Mouse (Mus musculus) neural tube, embryonic 12.5 days (tissue): ENCODE data around the gene Pitx1. TPM values are rescaled to one million over a fixed set of nuclear protein-coding genes. Genes with fewer than 3 reads are reported as not detected.

Experiments used
- ATAC-seq: fragments of 200-750 bp; cut with Nextera tagmentation; 2 replicates; pipeline ENCODE4 v1.8.0; 2017; ENCODE audit warnings: low read depth, mild to moderate bottlenecking, moderate TSS enrichment, moderate library complexity; ENCODE audit not compliant: low FRiP score
- H3K27ac ChIP-seq: fragments of 300-500 bp; sonication (generic); 2 replicates; pipeline ENCODE4 v1.5.1; 2016
- H3K27me3 ChIP-seq: fragments of 300-500 bp; sonication (generic); replicated peaks from 2 replicates; pipeline ENCODE4 v1.6.1; 2016; ENCODE audit warnings: mild to moderate bottlenecking
- H3K36me3 ChIP-seq: fragments of 300-500 bp; sonication (generic); 2 replicates; pipeline ENCODE4 v1.6.1; 2016; ENCODE audit warnings: mild to moderate bottlenecking
- H3K4me1 ChIP-seq: fragments of 300-500 bp; sonication (generic); 2 replicates; pipeline ENCODE4 v1.6.1; 2016
- H3K4me2 ChIP-seq: fragments of 300-500 bp; sonication (generic); replicated peaks from 2 replicates; pipeline ENCODE4 v1.6.1; 2016; ENCODE audit warnings: mild to moderate bottlenecking
- H3K4me3 ChIP-seq: fragments of 300-500 bp; sonication (generic); 2 replicates; pipeline ENCODE4 v1.5.1; 2016
- H3K9ac ChIP-seq: fragments of 300-500 bp; sonication (generic); 2 replicates; pipeline ENCODE4 v1.6.1; 2016; ENCODE audit warnings: mild to moderate bottlenecking
- H3K9me3 ChIP-seq: fragments of 300-500 bp; sonication (generic); 2 replicates; pipeline ENCODE4 v1.6.1; 2016; ENCODE audit warnings: mild to moderate bottlenecking
- WGBS: fragments of 180-500 bp; shearing (Covaris S2); methylation state at CpG from one replicate; pipeline ENCODE4 v1.1.7; 2016; 5-methylcytosine and 5-hydroxymethylcytosine counted together
- polyA plus RNA-seq: library from polyadenylated mRNA; unstranded; fragments of >200 nt; fragmentation: Nextera tagmentation; extraction: Ambion mirVana; gene quantifications from 2 replicates; pipeline ENCODE4 v1.2.1, GENCODE M21; 2016

The Pitx1 gene
- polyA plus RNA-seq, 1 experiment from 2014 or later, result 0.49 TPM

DNA sequence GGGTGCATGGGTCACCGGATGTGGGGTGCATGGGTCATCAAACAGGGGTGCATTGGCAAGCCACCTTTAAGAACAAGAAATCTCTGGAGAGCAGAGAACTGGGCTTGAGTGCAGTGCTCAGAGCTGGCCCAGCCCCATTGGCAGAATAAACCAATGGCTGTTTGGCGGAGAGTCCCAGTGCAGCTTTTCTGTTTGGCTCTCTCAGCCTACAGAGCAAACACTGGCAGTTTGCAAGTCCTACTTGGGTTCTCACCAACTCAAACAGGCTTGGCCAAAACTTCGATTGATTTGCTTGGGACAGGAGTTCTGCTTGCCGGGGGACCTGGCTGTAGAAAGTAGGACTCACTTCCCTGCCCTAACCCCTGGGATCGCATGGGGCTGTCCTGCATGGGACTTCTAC, 25.0 kb downstream of the Pitx1 start:
- Histone ChIP-seq H3K9ac (no peak overlapping the region), H3K4me1 (no peaks in the 10 kb centered on the region), H3K27ac (no peak overlapping the region), H3K4me2 (no peak overlapping the region), H3K27me3 (no peaks in the 10 kb centered on the region), H3K36me3 (no peaks in the 10 kb centered on the region), H3K9me3 (no peaks in the 10 kb centered on the region), H3K4me3 (no peak overlapping the region)
- 79% methylated on average over 5 of the region's 5 CpGs for WGBS
- no peak for ATAC-seq

DNA sequence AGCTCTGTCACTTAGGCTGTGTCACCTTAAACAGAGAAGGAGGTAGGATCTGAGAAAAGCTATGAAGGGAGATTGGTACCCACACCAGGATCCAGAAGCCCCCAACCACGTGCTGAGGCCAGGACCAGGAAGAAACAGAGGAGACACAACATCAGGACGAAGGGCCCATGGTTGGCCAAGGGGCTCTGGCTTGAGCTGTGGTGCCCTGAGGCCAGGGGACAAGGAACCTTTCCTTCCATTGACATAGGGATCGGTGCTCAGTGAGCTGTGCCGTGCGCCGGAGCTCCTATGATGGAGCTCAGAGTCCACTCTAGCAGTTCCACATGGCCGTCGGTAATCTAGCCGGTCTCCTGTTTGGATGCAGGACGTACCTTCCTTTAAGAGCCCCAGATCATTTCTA, 26.3 kb downstream of the Pitx1 start:
- Histone ChIP-seq H3K36me3 (no peaks in the 10 kb centered on the region), H3K27me3 (no peaks in the 10 kb centered on the region), H3K9me3 (no peaks in the 10 kb centered on the region), H3K27ac (no peak overlapping the region), H3K4me3 (no peak overlapping the region), H3K9ac (no peak overlapping the region), H3K4me1 (no peaks in the 10 kb centered on the region), H3K4me2 (no peak overlapping the region)
- WGBS, result 93% methylated on average over 10 of the region's 10 CpGs
- no peak for ATAC-seq

DNA sequence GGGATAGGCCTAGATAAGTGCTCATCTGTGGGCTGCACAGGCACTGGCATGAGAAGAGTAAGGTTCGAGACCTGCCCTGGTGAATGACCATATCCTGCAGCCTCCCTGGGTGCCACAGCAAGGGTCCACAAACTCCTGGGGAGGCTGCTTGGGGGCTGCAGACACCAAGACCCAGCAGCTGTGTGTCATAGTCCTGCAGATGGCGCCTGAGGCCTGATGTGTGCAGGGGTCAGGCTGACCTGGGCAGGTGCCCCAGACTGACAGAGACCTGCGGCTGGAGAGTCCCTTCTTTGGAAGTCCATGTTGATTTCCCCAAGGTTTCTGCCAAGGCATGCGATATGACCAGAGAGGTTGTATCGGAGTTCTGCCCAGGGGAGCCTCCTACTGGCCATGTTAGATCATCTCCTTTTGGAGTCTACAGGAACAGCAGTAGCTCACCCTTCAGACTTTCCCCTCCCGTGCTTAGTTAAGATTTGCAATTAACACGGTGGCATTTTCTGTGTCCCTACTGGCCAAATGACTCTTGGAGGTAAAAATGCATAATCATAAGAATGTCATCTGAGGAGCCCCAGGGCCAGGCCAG, 26.9 kb downstream of the Pitx1 start:
- no peak overlapping the region for H3K4me2 ChIP-seq
- H3K4me3 ChIP-seq, result no peak overlapping the region
- H3K4me1 ChIP-seq, result no peaks in the 10 kb centered on the region
- no peaks in the 10 kb centered on the region for H3K27me3 ChIP-seq
- no peak for ATAC-seq
- no peaks in the 10 kb centered on the region for H3K36me3 ChIP-seq
- H3K9ac ChIP-seq, result no peak overlapping the region
- no peaks in the 10 kb centered on the region for H3K9me3 ChIP-seq
- WGBS, result 72% methylated on average over 7 of the region's 7 CpGs
- no peak overlapping the region for H3K27ac ChIP-seq

DNA sequence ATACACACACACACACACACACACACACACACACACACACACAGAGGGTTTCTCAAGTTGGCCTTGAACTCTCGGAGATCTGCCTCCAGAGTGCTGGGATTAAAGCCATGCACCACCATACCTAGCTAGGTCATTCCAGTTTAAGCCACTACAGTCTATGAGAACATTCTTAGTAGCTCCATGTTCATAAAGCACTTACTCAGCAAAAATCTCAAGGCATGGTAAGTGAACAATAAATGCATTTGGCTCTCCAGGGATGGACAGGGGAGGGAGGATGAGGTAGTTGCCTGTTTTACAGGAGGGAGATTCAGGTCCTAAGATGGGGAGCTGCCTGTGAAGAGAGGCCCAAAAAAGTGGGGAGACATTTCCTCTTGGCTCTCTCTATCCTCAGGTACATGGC, 32.0 kb downstream of the Pitx1 start:
- no peak overlapping the region for H3K4me2 ChIP-seq
- no peak for ATAC-seq
- no peaks in the 10 kb centered on the region for H3K36me3 ChIP-seq
- no peaks in the 10 kb centered on the region for H3K4me1 ChIP-seq
- no peaks in the 10 kb centered on the region for H3K27me3 ChIP-seq
- no peak overlapping the region for H3K9ac ChIP-seq
- H3K27ac ChIP-seq, result no peak overlapping the region
- H3K4me3 ChIP-seq, result no peak overlapping the region
- 0 out of 2 replicates have a peak, but pooled peaks cover 6% of the 10 kb centered on the region for H3K9me3 ChIP-seq
- WGBS, result 93% methylated on average over 1 of the region's 1 CpGs

DNA sequence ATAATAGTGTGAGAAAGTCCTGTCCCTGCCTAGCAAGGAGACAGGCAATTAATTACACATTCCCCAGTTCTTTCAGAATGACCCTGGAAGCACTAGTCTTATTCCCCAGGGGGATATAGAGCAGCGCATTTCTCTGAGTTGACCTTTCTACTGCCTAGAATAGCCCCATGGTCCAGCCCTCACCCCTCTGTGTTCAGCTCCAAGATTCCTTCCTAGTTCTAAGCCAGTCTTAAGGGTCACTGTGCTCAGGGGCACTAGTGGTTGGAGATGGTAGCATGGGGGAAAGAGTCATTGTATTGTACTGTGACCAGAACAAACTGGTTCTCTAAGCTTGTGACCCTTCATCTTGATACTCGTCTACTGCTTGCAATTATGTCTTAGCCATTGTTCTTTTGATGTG, 34.7 kb downstream of the Pitx1 start:
- Histone ChIP-seq H3K4me1 (no peaks in the 10 kb centered on the region), H3K4me3 (no peak overlapping the region), H3K4me2 (no peak overlapping the region), H3K27ac (no peak overlapping the region), H3K9ac (no peak overlapping the region), H3K27me3 (no peaks in the 10 kb centered on the region), H3K9me3 (0 out of 2 replicates have a peak, but pooled peaks cover 6% of the 10 kb centered on the region), H3K36me3 (no peaks in the 10 kb centered on the region)
- ATAC-seq, result no peak
- 63% methylated on average over 2 of the region's 2 CpGs for WGBS

DNA sequence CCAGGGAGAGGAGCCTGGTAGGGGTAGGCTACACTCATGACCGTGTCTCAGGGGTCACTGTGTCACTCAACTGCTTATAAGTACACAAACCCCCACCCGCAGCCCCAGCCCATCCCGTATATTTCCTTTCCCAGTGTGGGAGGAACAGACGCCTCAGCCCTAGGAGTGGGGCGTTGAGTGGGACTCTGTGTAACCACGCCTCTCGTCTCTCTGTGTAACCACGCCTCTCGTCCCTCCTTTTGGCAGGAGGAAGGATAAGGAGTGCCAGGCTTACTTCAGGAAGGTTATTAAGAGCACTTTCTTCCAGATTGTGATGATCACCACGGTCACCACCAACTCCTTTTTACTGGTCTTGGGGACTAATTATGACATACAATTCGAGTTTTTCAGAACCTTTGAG, 49.9 kb downstream of the Pitx1 start:
- H3K27ac ChIP-seq, result no peak overlapping the region
- no peaks in the 10 kb centered on the region for H3K9me3 ChIP-seq
- H3K4me3 ChIP-seq, result no peak overlapping the region
- WGBS, result 88% methylated on average over 11 of the region's 11 CpGs
- no peak for ATAC-seq
- no peaks in the 10 kb centered on the region for H3K4me1 ChIP-seq
- H3K9ac ChIP-seq, result no peak overlapping the region
- H3K27me3 ChIP-seq, result no peaks in the 10 kb centered on the region
- no peak overlapping the region for H3K4me2 ChIP-seq
- H3K36me3 ChIP-seq, result no peaks in the 10 kb centered on the region

DNA sequence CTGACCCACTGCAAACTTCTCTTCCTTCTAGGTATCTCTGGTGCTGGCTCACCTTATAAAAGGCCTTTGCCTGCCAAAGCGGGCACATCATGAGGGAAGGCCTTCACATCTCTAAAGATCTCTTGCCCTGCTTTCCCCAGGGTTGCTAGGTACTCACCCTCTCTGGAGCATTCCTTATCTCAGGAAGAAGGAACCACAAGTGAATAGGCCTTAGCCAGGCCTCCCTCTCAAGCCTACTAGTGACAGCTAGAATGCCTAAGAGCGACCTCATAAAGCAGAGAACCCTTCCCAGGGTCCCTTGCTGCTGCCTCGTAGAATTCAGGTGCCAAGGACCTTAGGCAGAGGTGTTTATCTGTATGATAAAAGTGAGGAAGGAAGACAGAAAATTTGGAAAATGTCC, 51.7 kb downstream of the Pitx1 start, which contains the start of gene Catsper3:
Catsper3 (plus strand) TSS at position 301 of the 400 bp plus-strand sequence.
- Histone ChIP-seq H3K4me1 (no peaks in the 10 kb centered on the region), H3K9ac (no peak within 1 kb of the TSS), H3K9me3 (no peaks in the 10 kb centered on the region), H3K27ac (no peak within 1 kb of the TSS), H3K27me3 (no peaks in the 10 kb centered on the region), H3K4me2 (no peak within 1 kb of the TSS), H3K36me3 (no peaks in the 10 kb centered on the region), H3K4me3 (no peak within 1 kb of the TSS)
- WGBS, result 89% methylated on average over 3 of the region's 3 CpGs
- ATAC-seq, result no peak

DNA sequence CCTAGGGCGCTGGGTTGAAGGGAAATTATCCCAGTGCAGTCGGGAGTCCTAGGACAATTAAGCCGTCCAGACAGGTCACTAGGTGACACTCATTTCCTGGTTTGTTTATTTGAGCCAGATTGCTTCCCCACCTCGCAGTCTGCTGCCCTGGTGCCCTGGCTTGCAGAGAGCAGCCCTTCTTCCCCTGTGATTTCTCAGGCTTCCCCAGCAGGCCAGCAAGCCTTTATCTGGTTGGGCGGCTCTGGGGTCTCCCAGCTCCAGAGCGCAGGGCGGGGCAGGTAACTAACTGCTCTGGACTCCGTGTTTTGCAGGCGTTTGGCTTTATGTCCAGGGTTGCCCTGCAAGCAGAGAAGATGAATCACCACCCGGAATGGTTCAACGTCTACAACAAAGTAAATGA, 60.9 kb downstream of the Pitx1 start:
- no peak for ATAC-seq
- Histone ChIP-seq H3K4me2 (no peak overlapping the region), H3K4me3 (no peak overlapping the region), H3K9me3 (no peaks in the 10 kb centered on the region), H3K4me1 (no peaks in the 10 kb centered on the region), H3K9ac (no peak overlapping the region), H3K27me3 (no peaks in the 10 kb centered on the region), H3K36me3 (no peaks in the 10 kb centered on the region), H3K27ac (no peak overlapping the region)
- WGBS, result 53% methylated on average over 11 of the region's 11 CpGs

Other genes with a start within 250 kb of the Pitx1 start
- 42.4 and 44.3 TPM in 2 replicates for gene B4galt7, start 236.3 kb downstream of the Pitx1 start, polyA plus RNA-seq
- 78.8 and 80.7 TPM in 2 replicates for gene Caml, start 213.2 kb downstream of the Pitx1 start, polyA plus RNA-seq
- gene Ddx46, start 201.2 kb downstream of the Pitx1 start, polyA plus RNA-seq, result 38.2 and 43.5 TPM in 2 replicates
- 74.6 and 78.9 TPM in 2 replicates for gene B230219D22Rik, start 143.1 kb downstream of the Pitx1 start, polyA plus RNA-seq
- gene Txndc15, start 121.5 kb downstream of the Pitx1 start, polyA plus RNA-seq, result 112 and 121 TPM in 2 replicates
- gene Pcbd2, start 108.8 kb downstream of the Pitx1 start, polyA plus RNA-seq, result 27.9 and 31.5 TPM in 2 replicates
- not detected in 2 replicates for gene Catsper3, start 51.6 kb downstream of the Pitx1 start, polyA plus RNA-seq